Mouse (Mus musculus) embryonic fibroblast, embryonic 13.5 days (primary cell): Measurements from ENCODE around the gene Foxk1.

Experiments
- CTCF ChIP-seq: IDR thresholded peaks from 2 replicates; pipeline ENCODE4 v1.5.1; 2011; ENCODE audit warnings: mild to moderate bottlenecking, control low read depth, low read length, moderate library complexity, borderline replicate concordance; ENCODE audit not compliant: insufficient read depth
- POLR2A ChIP-seq: IDR thresholded peaks from 2 replicates; pipeline ENCODE4 v1.6.1; 2011; ENCODE audit warnings: low read depth, mild to moderate bottlenecking, control low read depth, low read length, moderate library complexity

DNA sequence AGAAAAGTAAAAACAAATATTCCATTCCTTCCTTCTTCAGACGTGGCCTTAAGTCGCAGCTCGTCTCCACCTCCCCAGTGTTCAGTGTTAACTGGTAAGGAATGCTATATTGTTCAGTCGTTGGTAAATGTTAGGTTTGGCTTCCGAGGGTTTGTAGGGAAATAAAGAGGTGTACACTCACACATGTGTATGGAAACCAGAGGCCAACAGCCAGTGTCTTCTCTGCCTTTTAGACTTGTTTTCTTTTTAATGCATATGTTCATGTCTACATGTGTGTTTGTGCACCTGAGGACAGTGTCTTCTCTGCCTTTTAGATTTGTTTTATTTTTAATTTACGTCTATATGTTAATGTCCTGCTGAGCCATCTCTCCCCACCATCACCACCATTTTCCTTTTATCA is 29.1 kb upstream of the Foxk1 start:
- TF ChIP-seq CTCF: no peak
- no peak for TF ChIP-seq POLR2A
